Mouse (Mus musculus): ENCODE measurements at regions not wholly inside any gene's neighbourhood (a gene's known extent, or its start where the extent isn't known, plus 50 kb on each side); places are given as distances from the start of the nearest gene placed in this dataset.

DNA sequence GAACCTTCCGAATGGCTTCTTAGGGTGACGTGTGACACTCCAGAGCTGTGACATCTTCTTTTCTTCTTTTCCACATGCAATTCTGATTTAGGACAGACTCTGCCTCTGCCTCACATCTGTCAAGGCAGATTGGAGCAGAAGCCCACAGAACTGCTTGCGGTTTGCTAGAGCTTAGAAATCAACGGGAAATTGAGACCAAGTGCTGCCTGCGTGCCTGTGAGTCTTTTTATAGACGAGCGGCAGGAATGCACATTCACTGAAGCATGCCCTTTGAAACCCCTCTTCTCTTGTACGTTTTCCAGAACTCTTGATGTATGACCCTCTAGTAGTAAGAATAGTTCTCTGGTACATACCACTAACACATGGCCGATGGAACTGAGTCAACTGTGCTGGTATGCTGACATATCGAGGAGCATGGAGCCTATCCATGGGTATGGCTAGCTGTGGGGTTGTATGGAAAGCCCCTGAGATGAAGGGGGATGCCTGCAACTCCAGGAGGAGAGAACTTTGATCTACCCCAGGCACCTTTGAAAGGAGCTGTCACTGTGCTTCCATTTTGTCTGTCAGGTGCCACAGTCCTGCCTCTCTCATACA lies 552.2 kb upstream of the Adamts16 start:
- TF ChIP-seq CTCF (IDR thresholded peaks at IDR 0.05; ENCODE audit: low read depth, low read length) (no peak), TAL1 (conservative IDR thresholded peaks at IDR 0.05; ENCODE audit: low read depth, low read length) (no peak), GATA2 (IDR thresholded peaks at IDR 0.05; ENCODE audit: borderline replicate concordance, low read depth, low read length) (no peak)

Data from G1E (cell line).